Mouse (Mus musculus) heart, adult 2 months (tissue): ENCODE data around the gene Eln.
A peak's percentile ranks its signal among the peaks of the same experiment; 100 is the strongest.

Source experiments
- CTCF ChIP-seq: fragments of 200-600 bp; IDR thresholded peaks from 2 replicates; pipeline ENCODE4 v1.8.1; 2022; ENCODE audit warnings: antibody characterized with exemption, mild to moderate bottlenecking, moderate library complexity
- POLR2A ChIP-seq: fragments of 200-500 bp; IDR thresholded peaks from 2 replicates; pipeline ENCODE4 v1.6.1; 2011; ENCODE audit warnings: mild to moderate bottlenecking, low read depth, low read length, control low read depth; ENCODE audit not compliant: insufficient read depth

- TF ChIP-seq CTCF (no peak), POLR2A (0 out of 2 replicates have a peak, but pooled peaks have one; percentile 30)
Measured at GRCm38 (mm10) chr5:134747512-134747893, 380 bp upstream of the Eln start.
